In genomic region chr15:13175978-13176377, GRCm38 (mm10) we compare ENCODE assay signal across 11 mouse cellular contexts. TPM values are rescaled to one million over a fixed set of nuclear protein-coding genes. Genes with fewer than 3 reads are reported as not detected.
DNase-seq lines count a peak whose midpoint lies in the region.
"Had no signal": no experiment of that assay in that cellular context is flagged by ENCODE, and none has a peak within 500 bp of the region (broad histone marks: within the 10 kb centered on the region; RNA-seq: fewer than 3 reads in every experiment).

No protein-coding gene starts in this region.

- no peak overlapping the region for H3K27ac ChIP-seq in limb, embryonic 10.5 days
- H3K27ac ChIP-seq: lung, embryonic 15.5 days had no signal

- no peaks in the 10 kb centered on the region for H3K9me3 ChIP-seq in limb, embryonic 10.5 days (replicated peaks)
- H3K9me3 ChIP-seq: lung, embryonic 15.5 days had no signal

- 14% methylated on average over 9 of the region's 9 CpGs for WGBS in limb, embryonic 10.5 days

- no peak overlapping the region for H3K4me3 ChIP-seq in limb, embryonic 10.5 days
- H3K4me3 ChIP-seq: lung, embryonic 15.5 days had no signal

- H3K4me1 ChIP-seq in limb, embryonic 10.5 days: peaks cover 37% of the 10 kb centered on the region

- DNase-seq in adrenal gland, postnatal 14 days: peak; percentile 26
- no peak for DNase-seq in adrenal gland, adult 8-10 months
- peak; percentile 7 to 21 for DNase-seq in kidney, postnatal 36 days
- DNase-seq in kidney, postnatal 14 days: no peak
- DNase-seq in R1 (ENCODE audit: low read depth, low spot score): peak; percentile 60
- DNase-seq in limb, embryonic 10.5 days (ENCODE audit: low spot score): peak; percentile 38
- DNase-seq in testis, postnatal 14 days (ENCODE audit: low spot score): no peak
- DNase-seq in right cerebral cortex, postnatal 36 days (ENCODE audit: low spot score in 2 of 2): no peak
- DNase-seq: gastrocnemius, postnatal 10 days; kidney, adult 9 months had no signal

- no peaks in the 10 kb centered on the region for H3K36me3 ChIP-seq in limb, embryonic 10.5 days
- H3K36me3 ChIP-seq: lung, embryonic 15.5 days had no signal

- H3K27me3 ChIP-seq in limb, embryonic 10.5 days (ENCODE audit: low read depth, poor library complexity, severe bottlenecking): peaks cover 16% of the 10 kb centered on the region; the same call in 1 of the 2 replicates

RNA-seq across cellular contexts. Expression of gene Cdh6, which starts 2.5 kb away (rescaled TPM):
- 23.1 and 24.2 TPM in 2 replicates for total RNA-seq in adrenal gland, postnatal 14 days (2021)
- 10 to 100 TPM; 15.5 to 20.4 (median 17.0) TPM for total RNA-seq in adrenal gland, adult 8-10 months (2022)
- polyA plus RNA-seq in limb, embryonic 10.5 days (2016; fragmentation: Nextera tagmentation; extraction: Ambion mirVana): 4.7 and 5.5 TPM in 2 replicates

Comparison
In these comparisons a context has a peak if more than half of its experiments do, and no peak if none do; other contexts are left out.
1. DNase-seq: peak in adrenal gland, postnatal 14 days (single experiment), kidney, postnatal 36 days (2 of 2), R1 (single experiment) and limb, embryonic 10.5 days (single experiment); none in adrenal gland, adult 8-10 months (single experiment), kidney, postnatal 14 days (single experiment), testis, postnatal 14 days (single experiment) and right cerebral cortex, postnatal 36 days (0 of 2).